Mouse (Mus musculus): ENCODE data around the gene Tns1. TPM values are rescaled to one million over a fixed set of nuclear protein-coding genes. Genes with fewer than 3 reads are reported as not detected.

The Tns1 gene
- polyA plus RNA-seq, 1 experiment from 2014 or later = 23.1 TPM

- ATAC-seq = peak; percentile 53
- WGBS = under 1% methylated on average over 58 of the region's 58 CpGs
- Histone ChIP-seq H3K4me1 (replicated peaks) (peaks cover 30% of the 10 kb centered on the region), H3K4me3 (replicated peaks) (peak overlapping the region; percentile 54), H3K36me3 (no peaks in the 10 kb centered on the region), H3K27me3 (replicated peaks) (peaks cover 28% of the 10 kb centered on the region), H3K9me3 (no peaks in the 10 kb centered on the region), H3K4me2 (replicated peaks) (peak overlapping the region; percentile 95), H3K27ac (peak overlapping the region; percentile 55), H3K9ac (peak overlapping the region; percentile 54)
Observed at GRCm38 (mm10) chr1:74098004-74099000, 25.9 kb downstream of the Tns1 start.

- Histone ChIP-seq H3K4me2 (replicated peaks) (no peak overlapping the region), H3K36me3 (no peaks in the 10 kb centered on the region), H3K9me3 (no peaks in the 10 kb centered on the region), H3K4me1 (replicated peaks) (peaks cover 40% of the 10 kb centered on the region), H3K27ac (no peak overlapping the region), H3K27me3 (replicated peaks) (peaks cover 28% of the 10 kb centered on the region), H3K9ac (no peak overlapping the region), H3K4me3 (replicated peaks) (no peak overlapping the region)
- no peak for ATAC-seq
- 53% methylated on average over 3 of the region's 3 CpGs for whole genome bisulfite sequencing
Observed at GRCm38 (mm10) chr1:74095728-74096127, 28.5 kb downstream of the Tns1 start.

- H3K4me2 ChIP-seq (replicated peaks) = no peak overlapping the region
- H3K9ac ChIP-seq = no peak overlapping the region
- H3K36me3 ChIP-seq = no peaks in the 10 kb centered on the region
- H3K4me1 ChIP-seq (replicated peaks) = peaks cover 39% of the 10 kb centered on the region
- WGBS = 43% methylated on average over 6 of the region's 6 CpGs
- ATAC-seq = no peak
- no peak overlapping the region for H3K4me3 ChIP-seq (replicated peaks)
- H3K27ac ChIP-seq = no peak overlapping the region
- no peaks in the 10 kb centered on the region for H3K9me3 ChIP-seq
- peaks cover 28% of the 10 kb centered on the region for H3K27me3 ChIP-seq (replicated peaks)
Observed at GRCm38 (mm10) chr1:74095296-74095695, 29.0 kb downstream of the Tns1 start.

- H3K9ac ChIP-seq = no peak overlapping the region
- 43% methylated on average over 7 of the region's 7 CpGs for WGBS
- H3K4me1 ChIP-seq (replicated peaks) = peaks cover 34% of the 10 kb centered on the region
Observed at GRCm38 (mm10) chr1:74094497-74095270, 29.6 kb downstream of the Tns1 start.

GRCm38 (mm10) chr1:74093447-74093846 lies 30.8 kb downstream of the Tns1 start:
- Histone ChIP-seq H3K27ac (no peak overlapping the region), H3K36me3 (no peaks in the 10 kb centered on the region), H3K4me2 (replicated peaks) (no peak overlapping the region), H3K4me3 (replicated peaks) (no peak overlapping the region), H3K9me3 (no peaks in the 10 kb centered on the region), H3K4me1 (replicated peaks) (peaks cover 21% of the 10 kb centered on the region), H3K9ac (no peak overlapping the region), H3K27me3 (replicated peaks) (peaks cover 25% of the 10 kb centered on the region)
- no peak for ATAC-seq
- 79% methylated on average over 5 of the region's 5 CpGs for WGBS

More at GRCm38 (mm10) chr1:74094497-74095270, 29.6 kb downstream of the Tns1 start:
- no peak; the same call in 1 of the 2 replicates for ATAC-seq
- Histone ChIP-seq H3K27me3 (replicated peaks) (peaks cover 27% of the 10 kb centered on the region), H3K9me3 (no peaks in the 10 kb centered on the region), H3K4me2 (replicated peaks) (no peak overlapping the region), H3K36me3 (no peaks in the 10 kb centered on the region), H3K4me3 (replicated peaks) (no peak overlapping the region), H3K27ac (no peak overlapping the region)

GRCm38 (mm10) chr1:74092242-74092641 lies 32.0 kb downstream of the Tns1 start:
- WGBS = 54% methylated on average over 10 of the region's 10 CpGs
- H3K9ac ChIP-seq = no peak overlapping the region
- peak overlapping the region; percentile 71 for H3K27ac ChIP-seq
- no peak overlapping the region for H3K4me2 ChIP-seq (replicated peaks)
- H3K9me3 ChIP-seq = no peaks in the 10 kb centered on the region
- peaks cover 15% of the 10 kb centered on the region for H3K4me1 ChIP-seq (replicated peaks)
- ATAC-seq = peak; percentile 37
- no peaks in the 10 kb centered on the region for H3K36me3 ChIP-seq
- peaks cover 15% of the 10 kb centered on the region for H3K27me3 ChIP-seq (replicated peaks)
- H3K4me3 ChIP-seq (replicated peaks) = no peak overlapping the region

GRCm38 (mm10) chr1:74091611-74092224 lies 32.5 kb downstream of the Tns1 start:
- H3K9ac ChIP-seq = no peak overlapping the region; the same call in 1 of the 2 replicates
- H3K36me3 ChIP-seq = no peaks in the 10 kb centered on the region
- no peak overlapping the region for H3K4me3 ChIP-seq (replicated peaks)
- H3K27me3 ChIP-seq (replicated peaks) = peaks cover 12% of the 10 kb centered on the region
- 34% methylated on average over 6 of the region's 6 CpGs for WGBS
- H3K27ac ChIP-seq = peak overlapping the region; percentile 83
- no peaks in the 10 kb centered on the region for H3K9me3 ChIP-seq
- H3K4me1 ChIP-seq (replicated peaks) = peaks cover 15% of the 10 kb centered on the region
- H3K4me2 ChIP-seq (replicated peaks) = peak overlapping the region; percentile 50; the same call in 1 of the 2 replicates
- peak; percentile 39 for ATAC-seq

GRCm38 (mm10) chr1:74091138-74091537 lies 33.1 kb downstream of the Tns1 start:
- WGBS = 36% methylated on average over 6 of the region's 7 CpGs
- Histone ChIP-seq H3K4me1 (replicated peaks) (peaks cover 15% of the 10 kb centered on the region), H3K4me3 (replicated peaks) (peak overlapping the region; percentile 20), H3K27ac (peak overlapping the region; percentile 83), H3K36me3 (no peaks in the 10 kb centered on the region), H3K4me2 (replicated peaks) (peak overlapping the region; percentile 50), H3K9me3 (no peaks in the 10 kb centered on the region), H3K27me3 (replicated peaks) (peaks cover 6% of the 10 kb centered on the region), H3K9ac (no peak overlapping the region; the same call in 1 of the 2 replicates)
- peak; percentile 39 for ATAC-seq

GRCm38 (mm10) chr1:74090329-74090728 lies 33.9 kb downstream of the Tns1 start:
- Histone ChIP-seq H3K9ac (no peak overlapping the region), H3K4me2 (replicated peaks) (peak overlapping the region; percentile 50), H3K27ac (no peak overlapping the region), H3K36me3 (no peaks in the 10 kb centered on the region), H3K9me3 (no peaks in the 10 kb centered on the region), H3K4me3 (replicated peaks) (peak overlapping the region; percentile 20), H3K27me3 (replicated peaks) (no peaks in the 10 kb centered on the region), H3K4me1 (replicated peaks) (peaks cover 15% of the 10 kb centered on the region)
- ATAC-seq = no peak
- WGBS = 49% methylated on average over 7 of the region's 7 CpGs

GRCm38 (mm10) chr1:74088569-74088968 lies 35.7 kb downstream of the Tns1 start:
- Histone ChIP-seq H3K4me3 (replicated peaks) (no peak overlapping the region), H3K36me3 (no peaks in the 10 kb centered on the region), H3K27me3 (replicated peaks) (no peaks in the 10 kb centered on the region), H3K9ac (no peak overlapping the region), H3K4me1 (replicated peaks) (peaks cover 23% of the 10 kb centered on the region), H3K4me2 (replicated peaks) (no peak overlapping the region), H3K9me3 (no peaks in the 10 kb centered on the region), H3K27ac (no peak overlapping the region)
- WGBS = 68% methylated on average over 1 of the region's 1 CpGs
- ATAC-seq = no peak

GRCm38 (mm10) chr1:74085566-74085965 lies 38.7 kb downstream of the Tns1 start:
- no peaks in the 10 kb centered on the region for H3K9me3 ChIP-seq
- H3K36me3 ChIP-seq = no peaks in the 10 kb centered on the region
- H3K9ac ChIP-seq = no peak overlapping the region
- no peaks in the 10 kb centered on the region for H3K27me3 ChIP-seq (replicated peaks)
- no peak overlapping the region for H3K27ac ChIP-seq
- no peak for ATAC-seq
- peaks cover 27% of the 10 kb centered on the region for H3K4me1 ChIP-seq (replicated peaks)
- no peak overlapping the region for H3K4me3 ChIP-seq (replicated peaks)
- H3K4me2 ChIP-seq (replicated peaks) = no peak overlapping the region
- WGBS = 91% methylated on average over 7 of the region's 7 CpGs

- Histone ChIP-seq H3K9me3 (no peaks in the 10 kb centered on the region), H3K4me3 (replicated peaks) (no peak overlapping the region), H3K27ac (0 out of 2 replicates have a peak overlapping the region, but pooled peaks have one; percentile 32), H3K27me3 (replicated peaks) (no peaks in the 10 kb centered on the region), H3K4me1 (replicated peaks) (peaks cover 27% of the 10 kb centered on the region), H3K36me3 (no peaks in the 10 kb centered on the region), H3K4me2 (replicated peaks) (no peak overlapping the region), H3K9ac (no peak overlapping the region)
- 33% methylated on average over 5 of the region's 5 CpGs for WGBS
- no peak for ATAC-seq
Observed at GRCm38 (mm10) chr1:74084752-74085151, 39.5 kb downstream of the Tns1 start.
